Mouse (Mus musculus) small intestine, adult 2 months (tissue): ENCODE measurements around the gene Drg1. TPM values are rescaled to one million over a fixed set of nuclear protein-coding genes. Genes with fewer than 3 reads are reported as not detected.

Experiments used
- H3K27ac ChIP-seq: fragments of 200-500 bp; 2 replicates; pipeline ENCODE4 v1.5.1; 2012; ENCODE audit warnings: low read depth, low read length, control low read depth, inconsistent platforms; ENCODE audit not compliant: insufficient read depth
- H3K27me3 ChIP-seq: fragments of 200-500 bp; 2 replicates; pipeline ENCODE4 v1.6.1; 2012; ENCODE audit warnings: mild to moderate bottlenecking, moderate library complexity, low read length, inconsistent platforms; ENCODE audit not compliant: control insufficient read depth, insufficient read depth
- H3K36me3 ChIP-seq: fragments of 200-500 bp; 2 replicates; pipeline ENCODE4 v1.6.1; 2012; ENCODE audit warnings: mild to moderate bottlenecking, low read length, control low read depth, inconsistent platforms; ENCODE audit not compliant: control insufficient read depth, insufficient read depth
- H3K4me1 ChIP-seq: fragments of 200-500 bp; 2 replicates; pipeline ENCODE4 v1.6.1; 2012; ENCODE audit warnings: low read length, inconsistent platforms, mixed read lengths; ENCODE audit not compliant: control insufficient read depth, insufficient read depth, insufficient read length
- H3K4me3 ChIP-seq: fragments of 200-500 bp; 2 replicates; pipeline ENCODE4 v1.5.1; 2012; ENCODE audit warnings: low read depth, mild to moderate bottlenecking, control low read depth, inconsistent platforms, low read length, moderate library complexity
- CTCF ChIP-seq: fragments of 200-500 bp; IDR thresholded peaks from 2 replicates; pipeline ENCODE4 v1.5.1; 2012; ENCODE audit warnings: low read depth, mild to moderate bottlenecking, control low read depth, inconsistent platforms, low read length, moderate library complexity, mixed read lengths; ENCODE audit not compliant: insufficient replicate concordance, insufficient read length; ENCODE audit errors: extremely low read depth
- POLR2A ChIP-seq: fragments of 200-500 bp; IDR thresholded peaks from 2 replicates; pipeline ENCODE4 v1.6.1; 2012; ENCODE audit warnings: low read depth, mild to moderate bottlenecking, control low read depth, inconsistent platforms, low read length, moderate library complexity
- WGBS: fragments of 180-500 bp; shearing (Covaris S2); methylation state at CpG from one replicate; pipeline ENCODE4 v1.1.7; 2018; 5-methylcytosine and 5-hydroxymethylcytosine counted together
- polyA plus RNA-seq: library from polyadenylated mRNA; depleted of rRNA; stranded (reverse); fragments of >200 nt; gene quantifications from 2 replicates; pipeline ENCODE4 v1.2.3, GENCODE M21; 2012

Drg1 gene
- polyA plus RNA-seq, 1 experiment: 9.6 TPM

- TF ChIP-seq POLR2A (no peak; the same call in 1 of the 2 replicates), CTCF (no peak)
Observed at GRCm38 (mm10) chr11:3289302-3289802, 23.1 kb upstream of the Drg1 start.

GRCm38 (mm10) chr11:3288521-3289301 is 22.5 kb upstream of the Drg1 start, which contains the start of gene Patz1:
Patz1 (plus strand) TSS chr11:3288874.
- TF ChIP-seq CTCF (no peak), POLR2A (peak; percentile 20; the same call in 1 of the 2 replicates)
- peak within 1 kb of the TSS; percentile 89 for H3K27ac ChIP-seq
- WGBS: under 1% methylated on average over 41 of the region's 41 CpGs

More at GRCm38 (mm10) chr11:3289302-3289802, 23.1 kb upstream of the Drg1 start:
- 2% methylated on average over 39 of the region's 40 CpGs for whole genome bisulfite sequencing
- Histone ChIP-seq H3K36me3 (no peaks in the 10 kb centered on the region; the same call in 1 of the 2 replicates), H3K27me3 (no peaks in the 10 kb centered on the region), H3K4me3 (peak overlapping the region; percentile 91), H3K4me1 (peaks cover 11% of the 10 kb centered on the region), H3K27ac (peak overlapping the region; percentile 89)

GRCm38 (mm10) chr11:3287921-3288320 is 21.7 kb upstream of the Drg1 start:
- Histone ChIP-seq H3K27ac (no peak overlapping the region), H3K4me3 (no peak overlapping the region), H3K4me1 (peaks cover 11% of the 10 kb centered on the region), H3K27me3 (no peaks in the 10 kb centered on the region), H3K36me3 (no peaks in the 10 kb centered on the region)
- TF ChIP-seq POLR2A (no peak), CTCF (no peak)
- WGBS: 60% methylated on average over 5 of the region's 5 CpGs

More at GRCm38 (mm10) chr11:3288521-3289301, 22.5 kb upstream of the Drg1 start, which contains the start of gene Patz1:
- Histone ChIP-seq H3K27me3 (no peaks in the 10 kb centered on the region), H3K36me3 (no peaks in the 10 kb centered on the region), H3K4me1 (peaks cover 11% of the 10 kb centered on the region), H3K4me3 (peak within 1 kb of the TSS; percentile 91)

- H3K27me3 ChIP-seq: no peaks in the 10 kb centered on the region
- H3K36me3 ChIP-seq: no peaks in the 10 kb centered on the region
- no peak overlapping the region for H3K4me3 ChIP-seq
- no peak overlapping the region for H3K27ac ChIP-seq
- TF ChIP-seq POLR2A: no peak
- WGBS: 59% methylated on average over 6 of the region's 6 CpGs
- H3K4me1 ChIP-seq: peaks cover 9% of the 10 kb centered on the region
Observed at GRCm38 (mm10) chr11:3287131-3287530, 20.9 kb upstream of the Drg1 start.

GRCm38 (mm10) chr11:3285940-3286339 is 19.7 kb upstream of the Drg1 start:
- Histone ChIP-seq H3K36me3 (no peaks in the 10 kb centered on the region), H3K27ac (no peak overlapping the region), H3K4me3 (no peak overlapping the region), H3K27me3 (no peaks in the 10 kb centered on the region), H3K4me1 (peaks cover under 1% of the 10 kb centered on the region; the same call in 1 of the 2 replicates)
- WGBS: 94% methylated on average over 3 of the region's 3 CpGs
- TF ChIP-seq CTCF (no peak), POLR2A (no peak)

- 90% methylated on average over 6 of the region's 6 CpGs for WGBS
- no peaks in the 10 kb centered on the region for H3K4me1 ChIP-seq
- no peaks in the 10 kb centered on the region for H3K36me3 ChIP-seq
- no peak overlapping the region for H3K27ac ChIP-seq
- H3K4me3 ChIP-seq: no peak overlapping the region
- TF ChIP-seq CTCF (no peak), POLR2A (no peak)
- H3K27me3 ChIP-seq: no peaks in the 10 kb centered on the region
Observed at GRCm38 (mm10) chr11:3283645-3284044, 17.4 kb upstream of the Drg1 start.

GRCm38 (mm10) chr11:3282887-3283286 is 16.7 kb upstream of the Drg1 start:
- Histone ChIP-seq H3K4me3 (no peak overlapping the region), H3K36me3 (no peaks in the 10 kb centered on the region), H3K4me1 (no peaks in the 10 kb centered on the region), H3K27me3 (no peaks in the 10 kb centered on the region), H3K27ac (no peak overlapping the region)
- WGBS: 87% methylated on average over 6 of the region's 6 CpGs
- TF ChIP-seq POLR2A (no peak), CTCF (no peak)
